Mouse (Mus musculus): ENCODE measurements around the gene Vmn2r22.
"Not testable (repeated sequence)": the region's sequence is repeated elsewhere in the genome, so short reads cannot be mapped to it uniquely, and the experiment has no call there.

Vmn2r22 gene

GRCm38 (mm10) chr6:123650625-123651024 is at the start of gene Vmn2r22:
Vmn2r22 (minus strand) TSS chr6:123650725.
- DNase-seq (ENCODE audit: low spot score) = not testable (repeated sequence)

GRCm38 (mm10) chr6:123697213-123697612 is 46.7 kb upstream of the Vmn2r22 start:
- DNase-seq (ENCODE audit: low spot score) = peak; percentile 5

- not testable (repeated sequence) for DNase-seq (ENCODE audit: low spot score)
Observed at GRCm38 (mm10) chr6:123696639-123697038, 46.1 kb upstream of the Vmn2r22 start.

- peak; percentile 61 for DNase-seq (ENCODE audit: low spot score)
Observed at GRCm38 (mm10) chr6:123657040-123657439, 6.5 kb upstream of the Vmn2r22 start.

GRCm38 (mm10) chr6:123639394-123639793 is 11.1 kb downstream of the Vmn2r22 start:
- DNase-seq (ENCODE audit: low spot score) = not testable (repeated sequence)

- DNase-seq (ENCODE audit: low spot score) = not testable (repeated sequence)
Observed at GRCm38 (mm10) chr6:123623784-123624183, 26.7 kb downstream of the Vmn2r22 start.

- DNase-seq (ENCODE audit: low spot score) = not testable (repeated sequence)
Observed at GRCm38 (mm10) chr6:123588368-123588767, 62.2 kb downstream of the Vmn2r22 start.

- not testable (repeated sequence) for DNase-seq (ENCODE audit: low spot score)
Observed at GRCm38 (mm10) chr6:123587796-123588328, 62.7 kb downstream of the Vmn2r22 start.

GRCm38 (mm10) chr6:123583988-123584387 is 66.5 kb downstream of the Vmn2r22 start:
- not testable (repeated sequence) for DNase-seq (ENCODE audit: low spot score)

- DNase-seq (ENCODE audit: low spot score) = not testable (repeated sequence)
Observed at GRCm38 (mm10) chr6:123574698-123575097, 75.8 kb downstream of the Vmn2r22 start.
